Comparison of ENCODE assay signal across 15 mouse cellular contexts in the genomic region with DNA sequence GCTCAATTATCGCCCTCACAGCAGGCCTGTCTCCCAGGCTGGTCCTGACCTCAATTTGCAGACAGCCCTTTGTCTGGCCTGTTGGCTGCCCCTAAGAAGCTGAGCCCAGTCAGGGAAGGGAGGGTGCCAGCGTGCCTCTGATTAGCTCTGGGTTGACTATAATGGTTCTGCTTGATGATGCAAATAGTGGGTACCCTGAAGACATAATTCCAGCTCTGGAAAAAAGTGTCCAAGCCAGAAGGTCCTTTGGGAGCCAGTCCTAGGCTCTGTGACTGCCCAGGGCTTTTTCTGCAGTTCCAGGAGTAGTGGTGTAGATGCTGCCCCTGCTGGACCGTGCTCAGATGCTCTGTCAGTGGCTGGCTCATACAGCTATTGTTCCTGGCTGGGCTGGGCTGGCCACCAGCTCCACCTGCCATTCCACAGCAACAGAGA.
A peak's percentile ranks its signal among the peaks of the same experiment; 100 is the strongest.
DNase-seq lines count a peak whose midpoint lies in the region; ATAC-seq and TF ChIP-seq lines count a peak whose summit lies in the region.
"Had no signal": no experiment of that assay in that cellular context is flagged by ENCODE, and none has a peak within 500 bp of the region (broad histone marks: within the 10 kb centered on the region; RNA-seq: fewer than 3 reads in every experiment).

No protein-coding gene starts in this region.

- no peak overlapping the region for H3K27ac ChIP-seq in layer of hippocampus, adult 2 months
- peak overlapping the region; percentile 42; the same call in 1 of the 2 replicates for H3K27ac ChIP-seq in forebrain, embryonic 16.5 days (ENCODE audit: low read length)
- H3K27ac ChIP-seq in limb, embryonic 12.5 days = peak overlapping the region; percentile 29; the same call in 1 of the 2 replicates
- H3K27ac ChIP-seq: embryonic facial prominence, embryonic 13.5 days; gastrocnemius, adult 2 months; liver, embryonic 14.5 days; neural tube, embryonic 12.5 days had no signal

- H3K9me3 ChIP-seq in forebrain, embryonic 16.5 days (ENCODE audit: control insufficient read depth, low read length) = no peaks in the 10 kb centered on the region
- H3K9me3 ChIP-seq in limb, embryonic 12.5 days = no peaks in the 10 kb centered on the region
- H3K9me3 ChIP-seq: embryonic facial prominence, embryonic 13.5 days; neural tube, embryonic 12.5 days had no signal

- H3K4me2 ChIP-seq in forebrain, embryonic 16.5 days (ENCODE audit: low read length) = no peak overlapping the region
- H3K4me2 ChIP-seq in limb, embryonic 12.5 days = no peak overlapping the region
- H3K4me2 ChIP-seq: embryonic facial prominence, embryonic 13.5 days; neural tube, embryonic 12.5 days had no signal

- TF ChIP-seq CTCF in layer of hippocampus, adult 2 months (conservative IDR thresholded peaks at IDR 0.05) = peak; percentile 43

- DNase-seq in layer of hippocampus, adult 2 months (ENCODE audit: low spot score in 2 of 2) = peak; percentile 19 to 30
- no peak for DNase-seq in layer of hippocampus, adult 9-11 months
- peak; percentile 92 for DNase-seq in retina, postnatal 1 day
- DNase-seq in heart, postnatal 25 days (ENCODE audit: low spot score) = no peak
- no peak for DNase-seq in thymus, postnatal 0 days (ENCODE audit: low spot score)
- no peak for DNase-seq in kidney, adult 18-20 months
- DNase-seq: adrenal gland, adult 2 months; gastrocnemius, adult 2 months; kidney, adult 2 months; lung, postnatal 4 days had no signal

- peak; percentile 58 for ATAC-seq in forebrain, embryonic 16.5 days
- ATAC-seq in limb, embryonic 12.5 days (ENCODE audit: insufficient number of reproducible peaks, insufficient read depth, low FRiP score, low TSS enrichment, low read depth) = no peak

- no peak overlapping the region for H3K4me3 ChIP-seq in layer of hippocampus, adult 2 months
- H3K4me3 ChIP-seq in forebrain, embryonic 16.5 days (replicated peaks; ENCODE audit: low read length) = no peak overlapping the region
- H3K4me3 ChIP-seq in limb, embryonic 12.5 days (replicated peaks) = no peak overlapping the region
- H3K4me3 ChIP-seq: embryonic facial prominence, embryonic 13.5 days; gastrocnemius, adult 2 months; neural tube, embryonic 12.5 days had no signal

- H3K9ac ChIP-seq in forebrain, embryonic 16.5 days (replicated peaks; ENCODE audit: low read depth, low read length) = no peak overlapping the region
- no peak overlapping the region for H3K9ac ChIP-seq in limb, embryonic 12.5 days (replicated peaks)
- H3K9ac ChIP-seq: embryonic facial prominence, embryonic 13.5 days; liver, embryonic 14.5 days; neural tube, embryonic 12.5 days had no signal

- H3K27me3 ChIP-seq in forebrain, embryonic 16.5 days (replicated peaks; ENCODE audit: control insufficient read depth, insufficient read depth, low read length) = no peaks in the 10 kb centered on the region
- H3K27me3 ChIP-seq in limb, embryonic 12.5 days = peaks cover 25% of the 10 kb centered on the region

- H3K4me1 ChIP-seq in forebrain, embryonic 16.5 days (replicated peaks; ENCODE audit: control insufficient read depth, insufficient read depth, low read length) = peaks cover 48% of the 10 kb centered on the region
- H3K4me1 ChIP-seq in limb, embryonic 12.5 days (replicated peaks) = peaks cover 67% of the 10 kb centered on the region

- no peaks in the 10 kb centered on the region for H3K36me3 ChIP-seq in forebrain, embryonic 16.5 days (ENCODE audit: control insufficient read depth, insufficient read depth)
- no peaks in the 10 kb centered on the region for H3K36me3 ChIP-seq in limb, embryonic 12.5 days
- H3K36me3 ChIP-seq: embryonic facial prominence, embryonic 13.5 days; neural tube, embryonic 12.5 days had no signal

- intact Hi-C loops in heart, postnatal 25 days (cut with DNase I) = no loop called here

- WGBS in forebrain, embryonic 16.5 days = 3% methylated on average over 3 of the region's 3 CpGs
- 1% methylated on average over 3 of the region's 3 CpGs for WGBS in limb, embryonic 12.5 days

Comparison
In these comparisons a context has a peak if more than half of its experiments do, and no peak if none do; other contexts are left out.
1. DNase-seq: peak in layer of hippocampus, adult 2 months (2 of 2) and retina, postnatal 1 day (single experiment); none in layer of hippocampus, adult 9-11 months (single experiment), heart, postnatal 25 days (single experiment), thymus, postnatal 0 days (single experiment) and kidney, adult 18-20 months (single experiment).